Mouse (Mus musculus) erythroblast, embryonic 14.5 days (primary cell): ENCODE measurements around the gene Acsl1.

Experiments
- GATA1 ChIP-seq: IDR thresholded peaks from 2 replicates; pipeline ENCODE4 v1.6.1; 2012; ENCODE audit warnings: low read length, inconsistent platforms, mixed read lengths
- TAL1 ChIP-seq: IDR thresholded peaks from 3 replicates; pipeline ENCODE4 v1.6.1; 2012; ENCODE audit warnings: low read length, inconsistent platforms, mixed read lengths

GRCm38 (mm10) chr8:46573964-46574363 lies 103.1 kb downstream of the Acsl1 start:
- TF ChIP-seq TAL1 (no peak), GATA1 (no peak)
